Mouse (Mus musculus): ENCODE measurements around the gene Nmt2. TPM values are rescaled to one million over a fixed set of nuclear protein-coding genes. Genes with fewer than 3 reads are reported as not detected.

Nmt2 gene
- polyA plus RNA-seq (2015; fragmentation: Nextera tagmentation; extraction: Ambion mirVana): 27.5 and 28.9 TPM in 2 replicates

GRCm38 (mm10) chr2:3283602-3284472 is at the start of gene Nmt2:
Gene Nmt2 (plus strand): TSS chr2:3284212.
- peaks cover 15% of the 10 kb centered on the region for H3K4me1 ChIP-seq (ENCODE audit: control insufficient read depth, insufficient read depth, low read length)
- under 1% methylated on average over 82 of the region's 88 CpGs for WGBS
- ATAC-seq (replicated peaks; ENCODE audit: extremely low read depth, insufficient read depth, low FRiP score): peak; percentile 98

GRCm38 (mm10) chr2:3239255-3239654 is 44.8 kb upstream of the Nmt2 start:
- H3K4me3 ChIP-seq (ENCODE audit: low read length): no peak overlapping the region
- H3K27me3 ChIP-seq (ENCODE audit: control insufficient read depth, insufficient read depth, low read length): no peaks in the 10 kb centered on the region
- no peaks in the 10 kb centered on the region; the same call in 1 of the 2 replicates for H3K9me3 ChIP-seq (replicated peaks; ENCODE audit: control insufficient read depth, low read length)
- no peak overlapping the region for H3K27ac ChIP-seq (ENCODE audit: low read length)
- no peak for ATAC-seq (replicated peaks; ENCODE audit: extremely low read depth, insufficient read depth, low FRiP score)
- 38% methylated on average over 5 of the region's 5 CpGs for WGBS
- no peaks in the 10 kb centered on the region for H3K4me1 ChIP-seq (ENCODE audit: control insufficient read depth, insufficient read depth, low read length)
- H3K36me3 ChIP-seq (ENCODE audit: control insufficient read depth, insufficient read depth): no peaks in the 10 kb centered on the region
- no peak overlapping the region for H3K9ac ChIP-seq (ENCODE audit: low read length)
- H3K4me2 ChIP-seq (ENCODE audit: low read depth, low read length): no peak overlapping the region

More at GRCm38 (mm10) chr2:3283602-3284472, at the start of gene Nmt2:
- Histone ChIP-seq H3K27ac (ENCODE audit: low read length) (peak within 1 kb of the TSS; percentile 91), H3K4me2 (ENCODE audit: low read depth, low read length) (peak within 1 kb of the TSS; percentile 89), H3K4me3 (ENCODE audit: low read length) (peak within 1 kb of the TSS; percentile 98), H3K36me3 (ENCODE audit: control insufficient read depth, insufficient read depth) (no peaks in the 10 kb centered on the region), H3K9me3 (replicated peaks; ENCODE audit: control insufficient read depth, low read length) (no peaks in the 10 kb centered on the region), H3K9ac (ENCODE audit: low read length) (peak within 1 kb of the TSS; percentile 93), H3K27me3 (ENCODE audit: control insufficient read depth, insufficient read depth, low read length) (no peaks in the 10 kb centered on the region)

GRCm38 (mm10) chr2:3244251-3244650 is 39.8 kb upstream of the Nmt2 start:
- 62% methylated on average over 3 of the region's 3 CpGs for WGBS
- Histone ChIP-seq H3K4me3 (ENCODE audit: low read length) (no peak overlapping the region), H3K9me3 (replicated peaks; ENCODE audit: control insufficient read depth, low read length) (no peaks in the 10 kb centered on the region; the same call in 1 of the 2 replicates), H3K36me3 (ENCODE audit: control insufficient read depth, insufficient read depth) (no peaks in the 10 kb centered on the region), H3K4me2 (ENCODE audit: low read depth, low read length) (no peak overlapping the region), H3K9ac (ENCODE audit: low read length) (no peak overlapping the region), H3K27ac (ENCODE audit: low read length) (no peak overlapping the region), H3K27me3 (ENCODE audit: control insufficient read depth, insufficient read depth, low read length) (no peaks in the 10 kb centered on the region), H3K4me1 (ENCODE audit: control insufficient read depth, insufficient read depth, low read length) (no peaks in the 10 kb centered on the region)
- ATAC-seq (replicated peaks; ENCODE audit: extremely low read depth, insufficient read depth, low FRiP score): no peak

- Histone ChIP-seq H3K27me3 (ENCODE audit: control insufficient read depth, insufficient read depth, low read length) (no peaks in the 10 kb centered on the region), H3K9ac (ENCODE audit: low read length) (no peak overlapping the region), H3K4me2 (ENCODE audit: low read depth, low read length) (no peak overlapping the region), H3K4me3 (ENCODE audit: low read length) (no peak overlapping the region), H3K36me3 (ENCODE audit: control insufficient read depth, insufficient read depth) (no peaks in the 10 kb centered on the region), H3K9me3 (replicated peaks; ENCODE audit: control insufficient read depth, low read length) (no peaks in the 10 kb centered on the region), H3K4me1 (ENCODE audit: control insufficient read depth, insufficient read depth, low read length) (no peaks in the 10 kb centered on the region), H3K27ac (ENCODE audit: low read length) (no peak overlapping the region)
- 79% methylated on average over 2 of the region's 2 CpGs for WGBS
- ATAC-seq (replicated peaks; ENCODE audit: extremely low read depth, insufficient read depth, low FRiP score): no peak
Measured at GRCm38 (mm10) chr2:3251309-3251708, 32.7 kb upstream of the Nmt2 start.

- H3K9me3 ChIP-seq (replicated peaks; ENCODE audit: control insufficient read depth, low read length): no peaks in the 10 kb centered on the region
- no peaks in the 10 kb centered on the region for H3K36me3 ChIP-seq (ENCODE audit: control insufficient read depth, insufficient read depth)
- no peak overlapping the region for H3K27ac ChIP-seq (ENCODE audit: low read length)
- no peaks in the 10 kb centered on the region for H3K4me1 ChIP-seq (ENCODE audit: control insufficient read depth, insufficient read depth, low read length)
- no peaks in the 10 kb centered on the region for H3K27me3 ChIP-seq (ENCODE audit: control insufficient read depth, insufficient read depth, low read length)
- no peak overlapping the region for H3K4me3 ChIP-seq (ENCODE audit: low read length)
- H3K9ac ChIP-seq (ENCODE audit: low read length): no peak overlapping the region
- H3K4me2 ChIP-seq (ENCODE audit: low read depth, low read length): no peak overlapping the region
- WGBS: 65% methylated on average over 3 of the region's 3 CpGs
- ATAC-seq (replicated peaks; ENCODE audit: extremely low read depth, insufficient read depth, low FRiP score): no peak
Measured at GRCm38 (mm10) chr2:3266466-3266865, 17.5 kb upstream of the Nmt2 start.

- 24% methylated on average over 3 of the region's 3 CpGs for WGBS
- no peaks in the 10 kb centered on the region for H3K36me3 ChIP-seq (ENCODE audit: control insufficient read depth, insufficient read depth)
- H3K4me1 ChIP-seq (ENCODE audit: control insufficient read depth, insufficient read depth, low read length): no peaks in the 10 kb centered on the region
- H3K27me3 ChIP-seq (ENCODE audit: control insufficient read depth, insufficient read depth, low read length): no peaks in the 10 kb centered on the region
- ATAC-seq (replicated peaks; ENCODE audit: extremely low read depth, insufficient read depth, low FRiP score): no peak
- no peak overlapping the region for H3K9ac ChIP-seq (ENCODE audit: low read length)
- H3K9me3 ChIP-seq (replicated peaks; ENCODE audit: control insufficient read depth, low read length): no peaks in the 10 kb centered on the region
- no peak overlapping the region for H3K27ac ChIP-seq (ENCODE audit: low read length)
- H3K4me2 ChIP-seq (ENCODE audit: low read depth, low read length): no peak overlapping the region
- no peak overlapping the region for H3K4me3 ChIP-seq (ENCODE audit: low read length)
Measured at GRCm38 (mm10) chr2:3267879-3268278, 16.1 kb upstream of the Nmt2 start.

GRCm38 (mm10) chr2:3273349-3273748 is 10.7 kb upstream of the Nmt2 start:
- H3K36me3 ChIP-seq (ENCODE audit: control insufficient read depth, insufficient read depth): no peaks in the 10 kb centered on the region
- H3K4me1 ChIP-seq (ENCODE audit: control insufficient read depth, insufficient read depth, low read length): no peaks in the 10 kb centered on the region
- H3K27ac ChIP-seq (ENCODE audit: low read length): no peak overlapping the region
- no peak for ATAC-seq (replicated peaks; ENCODE audit: extremely low read depth, insufficient read depth, low FRiP score)
- 82% methylated on average over 2 of the region's 2 CpGs for WGBS
- no peak overlapping the region for H3K4me2 ChIP-seq (ENCODE audit: low read depth, low read length)
- H3K4me3 ChIP-seq (ENCODE audit: low read length): no peak overlapping the region
- no peaks in the 10 kb centered on the region for H3K27me3 ChIP-seq (ENCODE audit: control insufficient read depth, insufficient read depth, low read length)
- no peaks in the 10 kb centered on the region for H3K9me3 ChIP-seq (replicated peaks; ENCODE audit: control insufficient read depth, low read length)
- H3K9ac ChIP-seq (ENCODE audit: low read length): no peak overlapping the region

GRCm38 (mm10) chr2:3276106-3276505 is 7.9 kb upstream of the Nmt2 start:
- no peaks in the 10 kb centered on the region for H3K27me3 ChIP-seq (ENCODE audit: control insufficient read depth, insufficient read depth, low read length)
- 74% methylated on average over 2 of the region's 2 CpGs for WGBS
- H3K4me2 ChIP-seq (ENCODE audit: low read depth, low read length): no peak overlapping the region
- H3K27ac ChIP-seq (ENCODE audit: low read length): no peak overlapping the region
- H3K9me3 ChIP-seq (replicated peaks; ENCODE audit: control insufficient read depth, low read length): no peaks in the 10 kb centered on the region
- H3K36me3 ChIP-seq (ENCODE audit: control insufficient read depth, insufficient read depth): no peaks in the 10 kb centered on the region
- no peak for ATAC-seq (replicated peaks; ENCODE audit: extremely low read depth, insufficient read depth, low FRiP score)
- H3K9ac ChIP-seq (ENCODE audit: low read length): no peak overlapping the region
- no peak overlapping the region for H3K4me3 ChIP-seq (ENCODE audit: low read length)
- H3K4me1 ChIP-seq (ENCODE audit: control insufficient read depth, insufficient read depth, low read length): no peaks in the 10 kb centered on the region

- ATAC-seq (replicated peaks; ENCODE audit: extremely low read depth, insufficient read depth, low FRiP score): no peak
- H3K27ac ChIP-seq (ENCODE audit: low read length): no peak overlapping the region
- no peaks in the 10 kb centered on the region for H3K4me1 ChIP-seq (ENCODE audit: control insufficient read depth, insufficient read depth, low read length)
- WGBS: 75% methylated on average over 7 of the region's 7 CpGs
- H3K27me3 ChIP-seq (ENCODE audit: control insufficient read depth, insufficient read depth, low read length): no peaks in the 10 kb centered on the region
- no peak overlapping the region for H3K9ac ChIP-seq (ENCODE audit: low read length)
- H3K9me3 ChIP-seq (replicated peaks; ENCODE audit: control insufficient read depth, low read length): no peaks in the 10 kb centered on the region
- no peak overlapping the region for H3K4me3 ChIP-seq (ENCODE audit: low read length)
- no peaks in the 10 kb centered on the region for H3K36me3 ChIP-seq (ENCODE audit: control insufficient read depth, insufficient read depth)
- no peak overlapping the region for H3K4me2 ChIP-seq (ENCODE audit: low read depth, low read length)
Measured at GRCm38 (mm10) chr2:3277502-3277901, 6.5 kb upstream of the Nmt2 start.

Data from heart, embryonic 16.5 days (tissue).